Mouse (Mus musculus) thymus, adult 2 months (tissue): ENCODE data around the gene Odc1.

Experiments
- CTCF ChIP-seq: fragments of 200-500 bp; IDR thresholded peaks from 2 replicates; pipeline ENCODE4 v1.5.1; 2012; ENCODE audit warnings: mild to moderate bottlenecking, control low read depth, low read length, moderate library complexity, borderline replicate concordance; ENCODE audit not compliant: control insufficient read depth, poor library complexity, insufficient read depth; ENCODE audit errors: extremely low read depth
- POLR2A ChIP-seq: fragments of 200-500 bp; IDR thresholded peaks from 2 replicates; pipeline ENCODE4 v1.6.1; 2012; ENCODE audit warnings: mild to moderate bottlenecking, low read length, control low read depth, moderate library complexity; ENCODE audit not compliant: control insufficient read depth, poor library complexity, insufficient read depth; ENCODE audit errors: extremely low read depth

- TF ChIP-seq CTCF (no peak), POLR2A (no peak)
Measured at GRCm38 (mm10) chr12:17568564-17568963, 24.0 kb downstream of the Odc1 start.
